Mouse (Mus musculus) ovary, postnatal 14 days (tissue): ENCODE measurements around the gene Bcl2l14.
A peak's percentile ranks its signal among the peaks of the same experiment; 100 is the strongest.

Experiments used
- DNase-seq: peaks from one replicate; pipeline ENCODE4 v3.0.0; 2022; ENCODE audit warnings: low spot score

The Bcl2l14 gene

GRCm38 (mm10) chr6:134443198-134443904, 47.2 kb downstream of the Bcl2l14 start:
- no peak for DNase-seq

GRCm38 (mm10) chr6:134443925-134444324, 47.8 kb downstream of the Bcl2l14 start:
- DNase-seq: no peak

GRCm38 (mm10) chr6:134448451-134448850, 52.3 kb downstream of the Bcl2l14 start:
- DNase-seq: no peak

- no peak for DNase-seq
Observed at GRCm38 (mm10) chr6:134449958-134450357, 53.8 kb downstream of the Bcl2l14 start.

- no peak for DNase-seq
Observed at GRCm38 (mm10) chr6:134450661-134451119, 54.6 kb downstream of the Bcl2l14 start.

GRCm38 (mm10) chr6:134454093-134454492, 58.0 kb downstream of the Bcl2l14 start:
- no peak for DNase-seq

- DNase-seq: no peak
Observed at GRCm38 (mm10) chr6:134458376-134458775, 62.3 kb downstream of the Bcl2l14 start.

GRCm38 (mm10) chr6:134461175-134461574, 65.1 kb downstream of the Bcl2l14 start:
- no peak for DNase-seq

- no peak for DNase-seq
Observed at GRCm38 (mm10) chr6:134466671-134467229, 70.6 kb downstream of the Bcl2l14 start.

GRCm38 (mm10) chr6:134469297-134469696, 73.2 kb downstream of the Bcl2l14 start:
- DNase-seq: no peak

GRCm38 (mm10) chr6:134470857-134471256, 74.7 kb downstream of the Bcl2l14 start:
- DNase-seq: peak; percentile 36

GRCm38 (mm10) chr6:134473143-134473561, 77.0 kb downstream of the Bcl2l14 start:
- no peak for DNase-seq

- DNase-seq: no peak
Observed at GRCm38 (mm10) chr6:134479481-134479880, 83.4 kb downstream of the Bcl2l14 start.

GRCm38 (mm10) chr6:134486318-134486717, 90.2 kb downstream of the Bcl2l14 start:
- DNase-seq: no peak
